Mouse (Mus musculus): ENCODE measurements around the gene Esp18.

The Esp18 gene

GRCm38 (mm10) chr17:39406059-39406458 is at the start of gene Esp18:
Gene Esp18 (plus strand): TSS chr17:39406359.
- ChIA-PET CTCF (no interaction called here), POLR2A (no interaction called here)

- CTCF ChIA-PET: no interaction called here
- POLR2A ChIA-PET: no interaction called here
Measured at GRCm38 (mm10) chr17:39363316-39363715, 42.8 kb upstream of the Esp18 start.

All from embryonic stem cell, embryonic (primary cell).